Mouse (Mus musculus) ES-E14 (cell line): Measurements from ENCODE around the gene Fastkd5. TPM values are rescaled to one million over a fixed set of nuclear protein-coding genes. Genes with fewer than 3 reads are reported as not detected.

ENCODE experiments used
- DNase-seq: peaks from one replicate; pipeline ENCODE4 v3.0.0-alpha.2; 2013; ENCODE audit warnings: low read depth, low spot score
- H3K27ac ChIP-seq: 2 replicates; pipeline ENCODE4 v1.5.1; 2012; ENCODE audit warnings: low read depth, mild to moderate bottlenecking, low read length, moderate library complexity, mixed read lengths; ENCODE audit not compliant: poor library complexity, insufficient read depth, severe bottlenecking
- H3K36me3 ChIP-seq: 2 replicates; pipeline ENCODE4 v1.6.1; 2012; ENCODE audit warnings: mild to moderate bottlenecking, low read length, moderate library complexity, mixed read lengths; ENCODE audit not compliant: control insufficient read depth, poor library complexity, insufficient read depth, severe bottlenecking
- H3K4me1 ChIP-seq, 2 experiments: fragments of 150-350 bp in 1 of 2; sonication (generic) in 1 of 2; 2 replicates each; pipeline ENCODE4 v1.6.1; 2012; ENCODE audit warnings: low read length in 2 of 2, mild to moderate bottlenecking in 1 of 2, mixed read lengths in 1 of 2; ENCODE audit not compliant: control insufficient read depth in 2 of 2, insufficient read depth in 2 of 2, poor library complexity in 1 of 2
- H3K4me3 ChIP-seq, 2 experiments: fragments of 150-350 bp in 1 of 2; sonication (generic) in 1 of 2; 2 replicates each; pipeline ENCODE4 v1.5.1; 2012; ENCODE audit warnings: low read length in 2 of 2, low read depth in 1 of 2, mild to moderate bottlenecking in 1 of 2, mixed read lengths in 1 of 2; ENCODE audit not compliant: insufficient read depth in 1 of 2, poor library complexity in 1 of 2, severe bottlenecking in 1 of 2
- H3K9ac ChIP-seq: 2 replicates; pipeline ENCODE4 v1.6.1; 2012; ENCODE audit warnings: low read depth, mild to moderate bottlenecking, low read length, mixed read lengths; ENCODE audit not compliant: poor library complexity, insufficient read depth, severe bottlenecking
- H3K9me3 ChIP-seq: fragments of 150-350 bp; sonication (generic); 2 replicates; pipeline ENCODE4 v1.6.1; 2012; ENCODE audit warnings: low read depth, mild to moderate bottlenecking, low read length; ENCODE audit not compliant: control insufficient read depth, insufficient read depth
- CHD2 ChIP-seq: IDR thresholded peaks from 2 replicates; pipeline ENCODE4 v1.6.1; 2014; ENCODE audit warnings: mild to moderate bottlenecking, low read depth, low read length, inconsistent platforms
- HCFC1 ChIP-seq: IDR thresholded peaks from 2 replicates; pipeline ENCODE4 v1.6.1; 2012; ENCODE audit warnings: low read length, inconsistent platforms, borderline replicate concordance; ENCODE audit not compliant: insufficient read depth
- MAFK ChIP-seq: IDR thresholded peaks from 2 replicates; pipeline ENCODE4 v1.6.1; 2014; ENCODE audit warnings: mild to moderate bottlenecking, low read depth, low read length, inconsistent platforms; ENCODE audit not compliant: insufficient read depth
- ZC3H11A ChIP-seq: IDR thresholded peaks from 2 replicates; pipeline ENCODE4 v1.6.1; 2012; ENCODE audit warnings: low read depth, mild to moderate bottlenecking, inconsistent platforms, low read length, borderline replicate concordance
- ZNF384 ChIP-seq: IDR thresholded peaks from 2 replicates; pipeline ENCODE4 v1.6.1; 2012; ENCODE audit warnings: low read depth, low read length, inconsistent platforms
- in situ Hi-C, 2 experiments: fragments of 600-800 bp; cut with MboI; formaldehyde crosslinking; loops; one replicate each; pipeline ENCODE4 v1.15.1; 2025; ENCODE audit warnings: low sequenced_read_pairs in 2 of 2, inconsistent platforms in 1 of 2; ENCODE audit not compliant: unreplicated experiment in 2 of 2
- total RNA-seq: library from RNA; depleted of rRNA; stranded (reverse); fragments of 300-350 nt; gene quantifications from 2 replicates; pipeline ENCODE4 v1.2.3, GENCODE M21; 2012

The Fastkd5 gene
- total RNA-seq, 1 experiment, result 22.0 TPM

GRCm38 (mm10) chr2:130602195-130602594, 27.6 kb downstream of the Fastkd5 start:
- H3K4me3 ChIP-seq, result no peak overlapping the region
- in situ Hi-C loops, result no loop called here
- H3K27ac ChIP-seq, result no peak overlapping the region
- no peaks in the 10 kb centered on the region for H3K4me1 ChIP-seq
- H3K36me3 ChIP-seq, result peaks cover 17% of the 10 kb centered on the region
- TF ChIP-seq MAFK (no peak), ZC3H11A (no peak), CHD2 (no peak), ZNF384 (no peak), HCFC1 (no peak)
- H3K9ac ChIP-seq, result no peak overlapping the region
- H3K9me3 ChIP-seq, result no peaks in the 10 kb centered on the region
- no peak for DNase-seq

GRCm38 (mm10) chr2:130598399-130598798, 31.4 kb downstream of the Fastkd5 start:
- Histone ChIP-seq H3K9me3 (no peaks in the 10 kb centered on the region), H3K9ac (no peak overlapping the region), H3K27ac (no peak overlapping the region), H3K36me3 (peaks cover 28% of the 10 kb centered on the region), H3K4me3 (no peak overlapping the region), H3K4me1 (no peaks in the 10 kb centered on the region)
- TF ChIP-seq HCFC1, result no peak
- TF ChIP-seq MAFK, result no peak
- no peak for TF ChIP-seq ZC3H11A
- TF ChIP-seq CHD2, result no peak
- no peak for TF ChIP-seq ZNF384
- in situ Hi-C loops, result no loop called here
- DNase-seq, result no peak

DNA sequence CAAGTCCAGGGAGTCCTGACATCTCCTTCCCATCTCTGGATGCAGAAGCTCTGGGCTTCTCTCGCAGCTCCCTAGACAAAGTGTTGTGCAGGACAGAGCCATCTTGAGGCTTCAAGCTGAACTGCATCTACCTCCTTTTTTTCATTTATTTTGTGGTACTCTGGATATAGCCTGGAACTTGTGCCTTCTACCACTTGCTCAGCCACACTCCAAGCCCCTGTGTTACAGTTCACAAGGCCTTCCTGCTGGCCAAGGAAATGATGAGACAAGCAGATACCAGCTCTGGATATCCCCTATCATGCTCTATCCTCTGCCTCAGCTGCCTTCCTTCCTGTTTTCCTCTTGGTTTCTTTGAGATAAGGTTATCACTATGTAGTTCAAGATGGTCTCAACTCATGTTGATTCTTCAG, 32.2 kb downstream of the Fastkd5 start:
- Histone ChIP-seq H3K4me1 (no peaks in the 10 kb centered on the region), H3K9ac (no peak overlapping the region), H3K4me3 (no peak overlapping the region), H3K27ac (no peak overlapping the region), H3K9me3 (no peaks in the 10 kb centered on the region), H3K36me3 (peaks cover 28% of the 10 kb centered on the region)
- no peak for TF ChIP-seq MAFK
- TF ChIP-seq HCFC1, result no peak
- TF ChIP-seq ZNF384, result no peak
- no peak for TF ChIP-seq CHD2
- TF ChIP-seq ZC3H11A, result no peak
- in situ Hi-C loops, result no loop called here
- no peak for DNase-seq

- H3K36me3 ChIP-seq, result peaks cover 34% of the 10 kb centered on the region
- H3K4me3 ChIP-seq, result no peak overlapping the region
- H3K27ac ChIP-seq, result no peak overlapping the region
- DNase-seq, result no peak
- no peaks in the 10 kb centered on the region for H3K4me1 ChIP-seq
- no peaks in the 10 kb centered on the region for H3K9me3 ChIP-seq
- H3K9ac ChIP-seq, result no peak overlapping the region
- in situ Hi-C loops, result no loop called here
- TF ChIP-seq ZC3H11A, result no peak
- TF ChIP-seq MAFK, result no peak
- TF ChIP-seq HCFC1, result no peak
- TF ChIP-seq ZNF384, result no peak
- TF ChIP-seq CHD2, result no peak
Measured at GRCm38 (mm10) chr2:130595596-130595995, 34.2 kb downstream of the Fastkd5 start.

DNA sequence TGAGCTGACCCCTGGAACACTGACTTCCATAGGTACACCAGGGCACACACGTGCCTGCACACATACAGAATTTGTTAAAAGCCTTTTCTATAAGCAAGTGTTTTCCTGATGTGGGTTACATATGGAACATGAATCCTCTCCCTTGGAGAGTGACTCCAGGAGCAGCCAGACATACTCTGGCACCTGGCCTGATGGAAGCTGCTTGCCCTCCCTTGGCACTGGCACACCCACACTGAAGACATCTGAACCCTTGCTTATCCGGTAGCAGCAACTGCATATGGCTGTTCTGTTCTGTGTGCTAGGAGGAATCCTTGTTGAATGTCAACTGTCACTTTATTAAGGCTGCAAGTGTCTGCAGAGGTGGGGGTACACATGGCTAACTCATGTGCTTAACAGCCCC, 38.8 kb downstream of the Fastkd5 start:
- TF ChIP-seq HCFC1, result no peak
- TF ChIP-seq CHD2, result no peak
- TF ChIP-seq ZNF384, result no peak
- TF ChIP-seq ZC3H11A, result no peak
- TF ChIP-seq MAFK, result no peak
- Histone ChIP-seq H3K9me3 (no peaks in the 10 kb centered on the region), H3K36me3 (peaks cover 15% of the 10 kb centered on the region; the same call in 1 of the 2 replicates), H3K9ac (no peak overlapping the region), H3K27ac (no peak overlapping the region), H3K4me1 (peaks cover 0 to 2% of the 10 kb centered on the region in 2 experiments; a peak in 1 of 4 replicates), H3K4me3 (no peak overlapping the region)
- in situ Hi-C loops, result no loop called here
- no peak for DNase-seq
